Mouse (Mus musculus) testis, postnatal 14 days (tissue): ENCODE results near the gene Gm20605.

Source experiments
- DNase-seq: peaks from one replicate; pipeline ENCODE4 v3.0.0; 2021; ENCODE audit warnings: low spot score

Gene Gm20605

GRCm38 (mm10) chr5:137690531-137690930 is 61.6 kb downstream of the Gm20605 start:
- DNase-seq, result no peak

GRCm38 (mm10) chr5:137691881-137692280 is 62.9 kb downstream of the Gm20605 start:
- DNase-seq, result no peak
